Mouse (Mus musculus): ENCODE data around the gene C2cd5.

C2cd5 gene

DNA sequence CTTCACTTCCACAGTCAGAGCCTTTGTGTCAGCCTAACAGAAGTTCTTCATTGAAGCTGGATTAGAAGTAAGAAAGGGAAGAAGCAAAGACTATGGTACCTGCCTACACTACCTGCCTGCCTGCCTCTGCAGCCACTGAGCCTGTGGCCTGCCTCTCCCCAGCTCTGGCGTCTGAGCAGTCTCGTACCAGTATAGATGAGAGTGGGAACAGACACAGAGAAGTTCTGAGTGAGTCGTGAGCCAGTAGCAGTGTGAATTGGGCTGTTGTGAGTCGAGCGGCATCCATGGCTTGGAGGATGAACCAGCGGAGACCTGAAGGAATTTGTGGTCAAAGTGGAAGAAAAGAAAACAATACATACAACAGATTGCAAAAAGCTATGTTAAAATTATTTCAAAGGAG, 26.5 kb downstream of the C2cd5 start:
- no peak for DNase-seq (ENCODE audit: low spot score)

DNA sequence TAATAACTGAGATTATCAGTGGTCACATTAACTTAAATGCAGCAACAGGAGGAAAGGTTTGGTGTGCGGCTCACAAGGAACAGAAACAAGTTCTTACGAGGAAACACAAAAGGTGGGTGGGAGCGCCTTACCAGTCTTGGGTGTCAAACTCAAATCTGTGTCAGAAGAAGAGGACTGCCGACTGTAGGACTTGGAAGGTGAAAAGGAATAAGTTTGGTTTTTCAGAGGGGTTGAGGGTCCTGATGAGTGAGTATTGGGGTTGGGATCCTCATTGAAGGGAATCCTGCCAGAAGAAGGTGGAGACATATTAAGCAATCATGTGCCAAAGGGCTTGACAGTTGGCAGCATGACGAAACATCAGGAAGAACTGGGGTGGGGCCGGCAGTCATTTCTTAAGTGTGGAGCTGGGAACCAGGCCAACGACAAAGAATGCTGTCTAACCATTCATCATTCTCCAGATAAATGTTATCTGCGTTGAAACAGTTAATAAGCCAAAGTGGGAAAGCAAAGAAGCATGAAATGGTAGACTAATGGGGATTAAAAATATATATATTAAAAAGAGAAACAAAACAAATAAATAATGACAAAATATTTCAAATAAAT, 27.4 kb downstream of the C2cd5 start:
- no peak for DNase-seq (ENCODE audit: low spot score)

DNA sequence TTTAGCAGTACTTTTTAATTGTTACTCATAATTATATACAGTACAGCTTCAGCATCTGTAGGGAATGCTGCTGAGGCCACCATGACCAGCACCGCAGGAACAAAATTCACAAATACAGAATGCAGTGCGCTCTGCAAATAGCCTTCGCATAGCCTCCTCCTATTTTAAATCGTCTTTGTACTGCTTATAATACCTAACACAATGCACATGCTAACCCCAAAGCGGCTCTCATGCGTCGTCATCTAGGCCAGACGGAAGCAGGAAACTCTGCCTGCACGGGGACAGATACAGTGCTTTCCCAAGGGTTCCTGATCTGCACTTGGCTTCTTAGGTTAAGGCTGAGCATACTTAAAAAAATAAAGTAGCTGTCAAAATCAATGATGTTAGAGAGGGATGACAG, 29.2 kb downstream of the C2cd5 start:
- no peak for DNase-seq (ENCODE audit: low spot score)

DNA sequence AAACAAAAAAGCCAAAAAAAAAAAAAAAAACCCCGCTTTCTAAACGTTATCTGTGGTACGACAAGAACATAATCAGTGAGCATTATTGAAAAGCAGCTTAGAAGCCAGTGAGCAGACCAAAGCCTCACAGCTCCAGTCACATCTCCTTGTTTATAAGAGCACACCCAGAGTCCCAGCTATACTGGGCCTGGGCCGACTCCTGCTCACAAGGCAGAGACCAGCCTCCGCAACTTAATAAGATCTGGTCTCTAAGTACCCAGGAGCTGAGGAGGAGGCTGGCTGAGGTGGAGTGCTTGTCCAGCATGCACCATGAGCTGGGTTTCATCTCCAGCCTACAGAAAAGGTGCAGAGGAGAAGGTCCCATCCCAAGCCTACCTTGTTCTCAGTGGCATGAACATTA, 29.9 kb downstream of the C2cd5 start:
- no peak for DNase-seq (ENCODE audit: low spot score)

DNA sequence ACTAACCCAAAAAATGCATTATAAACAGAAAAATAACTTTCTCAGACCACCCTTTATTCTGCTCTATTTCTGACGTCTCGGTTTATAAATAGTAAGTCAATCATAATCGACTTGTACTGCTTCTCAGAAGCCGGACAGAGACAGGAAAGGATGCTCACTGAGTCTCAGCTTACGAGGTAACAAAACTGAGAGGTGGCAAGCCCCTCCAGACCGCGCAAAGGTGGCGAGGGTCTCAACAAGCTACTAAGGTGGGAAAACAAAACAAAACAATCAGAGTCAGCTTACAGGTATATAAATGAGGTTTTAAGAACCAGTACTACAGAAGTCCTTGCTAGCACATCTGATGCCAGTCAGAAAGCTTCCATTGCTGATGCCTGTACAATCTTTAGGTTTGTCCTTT, 30.3 kb downstream of the C2cd5 start:
- DNase-seq (ENCODE audit: low spot score): no peak

DNA sequence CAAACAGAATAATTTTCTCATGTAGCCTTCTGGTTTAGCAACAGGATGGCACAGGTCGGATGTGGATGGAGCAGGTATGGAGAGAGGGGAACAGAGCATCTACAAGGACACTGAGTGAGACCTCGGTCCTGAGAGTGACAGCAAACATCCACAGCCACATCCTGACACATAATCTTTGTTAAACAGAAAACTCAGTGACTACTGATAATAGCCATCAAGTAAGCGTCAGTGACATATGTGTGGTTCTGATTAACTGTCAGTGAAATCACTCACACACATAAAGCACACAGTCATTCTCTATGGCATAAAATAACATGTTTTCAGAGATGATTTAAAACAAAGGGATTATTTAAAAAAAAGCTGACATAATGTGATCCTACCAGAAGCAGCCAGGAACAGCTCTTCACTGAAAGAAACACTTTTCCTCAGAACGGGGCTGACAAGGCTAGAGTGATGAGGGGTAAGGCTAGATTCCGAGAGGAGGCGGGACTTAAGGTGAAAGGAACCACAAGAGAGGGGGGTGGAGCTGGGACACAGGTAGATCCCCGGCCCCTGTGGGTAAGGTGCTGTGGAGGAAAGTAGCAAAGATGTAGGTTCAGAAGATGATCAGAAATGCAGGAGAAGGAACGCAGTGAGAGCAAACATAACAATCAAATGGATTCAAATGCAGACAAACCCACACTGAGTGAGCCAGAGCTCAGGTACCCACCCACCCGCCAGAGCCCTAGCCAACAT, 31.6 kb downstream of the C2cd5 start:
- no peak for DNase-seq (ENCODE audit: low spot score)

DNA sequence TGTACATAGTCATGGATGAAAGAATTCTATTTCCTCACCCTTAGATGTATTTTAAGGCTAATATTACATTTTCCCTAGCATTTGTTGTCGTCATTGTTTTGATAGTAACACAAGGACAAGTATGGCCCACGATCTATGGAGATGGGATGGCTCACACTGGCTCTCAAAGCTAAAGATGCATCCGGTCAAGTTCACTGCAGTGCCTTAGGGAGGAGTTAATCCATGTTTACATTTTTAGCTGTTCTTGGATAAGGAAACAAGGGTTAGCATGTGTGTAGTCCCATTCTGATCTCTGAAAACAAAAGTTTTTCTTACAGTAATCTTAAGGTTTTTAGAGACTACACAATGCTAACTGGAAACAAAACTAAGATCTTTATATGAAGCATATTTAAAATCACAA, 32.3 kb downstream of the C2cd5 start:
- no peak for DNase-seq (ENCODE audit: low spot score)

DNA sequence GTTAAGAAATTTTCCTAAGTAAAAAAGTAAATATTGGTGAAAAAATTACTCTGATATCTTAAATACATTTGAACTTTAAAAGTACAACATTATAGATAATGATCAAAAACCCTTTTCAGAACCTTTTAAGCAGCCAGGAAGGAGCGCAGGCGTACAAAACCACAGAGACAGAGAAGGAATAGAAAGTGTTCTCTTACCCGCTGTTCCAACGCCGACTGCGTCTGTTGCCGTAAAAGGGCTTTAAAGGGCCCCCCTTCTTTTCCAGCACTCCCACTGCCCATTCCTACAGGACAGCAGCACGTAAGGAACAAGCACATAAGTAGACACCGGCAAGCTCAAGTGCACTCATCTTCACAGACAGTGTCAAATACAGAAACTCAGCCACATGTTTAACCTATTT, 33.1 kb downstream of the C2cd5 start:
- no peak for DNase-seq (ENCODE audit: low spot score)

DNA sequence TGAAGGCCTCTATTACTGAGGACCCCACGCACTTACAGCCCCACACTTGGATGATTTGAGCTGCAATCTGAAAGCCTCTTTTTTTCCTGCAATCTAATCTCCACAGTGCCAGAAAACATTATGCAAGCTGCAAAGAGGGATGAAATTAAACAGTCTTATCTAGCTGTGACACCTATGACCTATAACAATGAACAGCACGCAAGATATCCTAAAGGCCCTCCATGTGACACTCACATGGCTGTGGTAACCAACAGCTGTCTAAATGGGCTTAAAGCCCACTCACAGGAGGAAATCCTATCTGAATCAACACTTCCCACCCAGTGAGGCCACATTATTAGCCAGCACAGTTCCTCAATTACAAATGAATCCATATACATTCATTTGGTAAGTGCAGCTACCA, 35.9 kb downstream of the C2cd5 start:
- DNase-seq (ENCODE audit: low spot score): no peak

DNA sequence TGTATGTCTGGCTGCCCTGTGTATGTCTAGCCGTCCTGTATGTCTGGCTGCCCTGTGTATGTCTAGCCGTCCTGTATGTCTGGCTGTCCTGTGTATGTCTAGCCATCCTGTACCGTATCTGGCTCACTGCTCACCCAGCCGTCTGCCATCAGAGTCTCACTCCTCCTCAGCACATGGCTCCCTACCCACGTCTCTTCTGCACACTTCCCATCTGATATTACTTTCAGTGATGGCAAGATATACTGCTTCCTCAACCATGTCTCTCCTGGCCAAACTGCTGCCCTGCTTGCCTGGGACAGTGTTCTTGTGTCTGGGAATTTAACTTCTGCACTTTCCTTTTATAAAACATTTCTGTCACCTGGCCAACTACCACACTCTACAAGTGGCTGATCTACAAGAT, 42.3 kb downstream of the C2cd5 start:
- DNase-seq (ENCODE audit: low spot score): peak; percentile 24

DNA sequence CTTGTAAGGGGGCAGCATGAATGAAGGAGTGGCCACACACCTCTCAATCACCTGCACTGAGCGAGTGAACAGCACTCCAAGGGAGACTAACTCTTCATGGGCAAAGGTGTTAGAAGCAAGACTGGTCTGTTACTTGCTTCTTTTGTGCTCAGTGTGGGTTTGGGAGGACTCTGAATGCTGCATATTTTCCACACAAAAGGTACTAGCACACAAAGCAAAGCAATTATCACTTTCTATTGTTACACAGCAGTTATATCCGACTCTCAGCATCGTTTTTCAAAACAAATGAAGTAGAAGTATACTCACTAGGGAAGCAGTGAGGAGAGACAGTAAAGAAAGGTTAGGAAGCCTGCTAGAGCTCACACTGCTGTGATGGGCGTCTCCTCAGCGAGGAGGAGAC, 48.4 kb downstream of the C2cd5 start:
- no peak for DNase-seq (ENCODE audit: low spot score)

DNA sequence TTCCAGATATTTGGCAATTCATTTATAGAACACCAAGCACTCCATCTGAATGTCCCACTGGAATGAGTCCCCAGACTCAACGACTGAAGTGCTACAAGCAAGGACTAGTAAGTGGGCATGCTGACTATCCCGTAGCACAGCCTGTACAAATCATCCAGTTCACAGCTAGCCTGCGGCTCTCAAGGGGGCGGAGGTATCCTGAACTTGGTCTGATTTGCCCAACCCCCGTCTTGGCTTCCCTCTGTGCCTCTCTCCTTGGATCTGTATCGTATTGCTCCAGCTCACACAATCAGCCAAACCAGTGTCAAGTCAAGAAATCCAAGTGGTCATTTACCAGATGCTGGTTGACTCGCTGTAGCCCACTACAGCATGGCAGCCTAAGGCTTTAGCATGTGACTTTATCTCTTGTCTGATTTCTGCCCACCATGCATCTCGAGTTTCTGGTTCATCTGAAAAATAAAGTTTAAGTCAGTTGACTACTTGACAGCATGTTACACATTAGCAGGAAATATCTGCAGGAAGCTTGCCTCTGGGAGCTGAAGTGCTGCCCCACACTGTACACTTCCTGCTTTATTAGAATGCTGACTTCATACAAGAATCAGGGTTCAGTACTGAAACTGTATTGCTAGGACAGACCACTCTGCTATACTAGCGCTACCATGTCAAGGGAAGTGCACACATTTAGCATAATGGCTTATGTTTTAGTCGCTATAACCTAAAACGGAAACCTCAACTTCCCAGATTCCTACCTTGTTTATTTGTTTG, 50.0 kb downstream of the C2cd5 start:
- DNase-seq (ENCODE audit: low spot score): no peak

DNA sequence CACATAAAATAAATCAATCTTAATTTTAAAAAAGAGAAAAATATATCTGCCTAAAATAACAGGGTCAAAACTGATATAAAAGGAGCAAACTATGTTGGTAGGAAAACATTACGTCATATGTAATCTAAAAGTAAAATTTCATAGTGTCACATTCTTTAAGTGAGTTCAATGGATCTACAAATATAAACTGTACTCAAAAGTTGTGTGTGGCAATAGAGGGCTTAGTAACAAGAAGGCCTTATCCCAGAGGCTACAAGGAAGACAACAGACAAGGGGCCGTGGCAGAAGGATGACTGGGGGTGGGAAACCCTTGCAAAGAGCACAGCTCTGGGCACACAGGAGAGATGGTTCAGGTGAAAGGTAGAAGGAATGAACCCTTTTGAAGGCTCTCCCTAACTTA, 50.8 kb downstream of the C2cd5 start:
- DNase-seq (ENCODE audit: low spot score): no peak

DNA sequence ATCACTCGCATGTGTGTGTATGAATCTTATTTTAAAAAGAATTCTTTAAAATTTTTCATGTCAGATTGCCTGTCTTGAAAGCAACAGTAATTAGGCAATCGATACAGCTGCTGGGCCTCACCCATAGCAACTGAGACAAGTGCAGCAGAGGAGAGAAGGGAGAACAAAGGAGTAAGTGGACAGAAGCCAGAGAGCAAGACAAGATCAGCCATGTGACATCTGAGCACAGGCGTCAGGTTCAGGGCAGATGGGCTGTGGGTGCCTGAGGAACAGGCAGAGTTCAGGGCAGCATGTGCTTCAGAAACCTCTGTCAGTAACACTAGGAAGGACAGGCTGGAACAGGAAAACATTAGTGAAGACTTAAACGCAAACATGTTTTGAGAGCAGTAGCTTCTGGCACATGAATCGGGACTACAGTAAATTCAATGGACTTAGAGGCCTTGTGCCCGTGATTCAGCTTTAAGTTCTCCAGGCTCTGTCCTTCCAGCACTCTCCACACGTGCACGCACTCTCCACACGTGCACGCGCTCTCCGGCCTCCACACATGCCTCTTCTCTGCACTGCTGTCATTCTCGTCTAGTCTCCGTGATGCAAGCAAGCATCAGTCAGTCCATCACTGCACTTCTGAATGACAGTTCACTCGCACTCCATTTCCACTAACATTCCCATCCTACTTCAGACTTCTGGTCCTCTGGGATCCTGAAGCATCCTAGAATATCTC, 52.2 kb downstream of the C2cd5 start:
- no peak for DNase-seq (ENCODE audit: low spot score)

DNA sequence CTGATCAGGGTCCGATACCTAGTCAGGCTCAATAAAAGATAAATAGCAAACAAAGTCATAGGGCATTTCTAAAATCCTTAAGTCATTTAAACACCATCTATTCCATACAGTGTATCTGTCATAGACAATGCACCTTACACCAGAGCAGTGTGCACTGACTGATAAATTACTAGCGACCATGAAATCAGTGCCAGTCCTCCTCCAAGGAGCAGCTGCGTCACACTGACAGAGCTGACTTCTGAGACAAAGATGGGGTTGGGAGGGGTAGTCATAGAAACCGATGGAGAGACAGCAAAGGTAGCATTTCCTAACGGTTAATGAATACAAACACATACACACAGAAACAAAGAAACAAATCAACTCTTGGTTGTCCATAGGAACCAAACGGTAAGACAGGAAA, 58.4 kb downstream of the C2cd5 start:
- DNase-seq (ENCODE audit: low spot score): no peak

DNA sequence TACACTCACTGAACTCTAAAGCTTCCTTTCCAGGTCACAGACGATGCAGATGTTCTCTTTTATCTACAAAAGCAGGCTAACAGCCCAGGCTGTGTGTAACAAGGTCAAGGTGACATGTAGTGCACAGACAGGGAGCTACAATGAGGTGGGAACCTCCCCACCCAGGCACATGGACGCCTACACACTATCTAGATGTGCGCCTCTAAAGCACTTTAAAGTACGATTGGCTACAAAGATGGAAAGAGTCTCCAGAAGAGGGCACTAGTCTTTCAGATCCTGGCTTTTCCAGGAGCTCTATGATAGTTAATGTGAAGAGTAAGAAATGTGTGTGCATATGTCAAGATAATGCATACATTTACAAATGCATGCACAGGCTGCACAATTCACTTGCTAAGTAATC, 64.7 kb downstream of the C2cd5 start:
- no peak for DNase-seq (ENCODE audit: low spot score)

DNA sequence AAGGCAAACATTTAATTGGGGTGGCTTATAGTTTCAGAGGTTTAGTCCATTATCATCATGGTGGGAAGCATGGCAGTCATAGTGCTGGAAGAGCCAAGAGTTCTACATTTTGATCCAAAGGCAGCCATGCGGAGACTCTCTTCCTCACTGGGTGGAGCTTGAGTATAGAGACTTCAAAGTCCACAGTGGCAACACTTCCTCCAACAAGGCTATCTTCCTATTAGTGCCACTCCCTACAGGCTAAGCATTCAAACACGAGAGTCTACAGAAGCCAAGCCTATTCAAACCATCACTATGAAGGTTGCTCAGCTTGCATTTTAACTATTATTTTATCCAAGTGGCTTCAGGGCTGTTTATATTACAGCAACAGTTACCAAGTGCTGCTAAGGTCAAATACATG, 65.4 kb downstream of the C2cd5 start:
- DNase-seq (ENCODE audit: low spot score): no peak

DNA sequence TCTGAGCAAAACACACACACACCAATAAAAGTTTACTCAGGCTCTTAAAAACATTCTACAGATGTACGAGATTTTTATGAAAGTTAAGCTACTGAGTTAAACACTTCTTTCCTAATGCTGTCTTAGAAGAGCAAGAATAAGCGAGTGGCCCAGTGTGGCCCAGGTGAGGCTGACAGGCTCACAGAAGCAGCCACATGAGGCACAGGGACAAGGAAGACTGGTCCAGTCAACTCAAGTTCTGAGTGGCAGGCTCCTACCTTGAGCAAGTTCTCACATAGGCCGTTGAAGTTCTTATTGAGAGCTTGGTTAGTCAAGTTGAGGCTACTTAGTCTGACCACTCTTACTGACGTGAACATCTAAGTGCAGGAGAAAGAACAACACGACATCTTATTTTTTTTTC, 69.4 kb downstream of the C2cd5 start:
- DNase-seq (ENCODE audit: low spot score): no peak

DNA sequence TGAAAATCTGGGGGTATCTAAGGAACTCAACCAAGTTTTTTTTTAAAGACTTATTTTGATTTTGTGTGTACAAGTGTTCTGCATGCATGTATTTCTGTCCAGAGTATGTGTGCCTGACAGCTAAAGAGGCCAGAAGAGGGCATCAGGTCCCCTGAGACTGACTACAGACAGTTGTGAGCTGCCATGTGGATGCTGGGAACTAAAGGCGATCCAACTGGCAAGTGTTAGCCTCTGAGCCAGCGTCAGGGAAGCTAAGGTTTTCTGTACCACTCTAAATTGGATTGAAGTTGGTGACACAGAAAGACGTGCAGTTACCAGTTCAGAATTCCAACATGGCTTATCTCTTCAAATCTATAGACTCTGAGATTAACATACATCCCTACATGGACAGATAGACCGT, 72.0 kb downstream of the C2cd5 start:
- no peak for DNase-seq (ENCODE audit: low spot score)

DNA sequence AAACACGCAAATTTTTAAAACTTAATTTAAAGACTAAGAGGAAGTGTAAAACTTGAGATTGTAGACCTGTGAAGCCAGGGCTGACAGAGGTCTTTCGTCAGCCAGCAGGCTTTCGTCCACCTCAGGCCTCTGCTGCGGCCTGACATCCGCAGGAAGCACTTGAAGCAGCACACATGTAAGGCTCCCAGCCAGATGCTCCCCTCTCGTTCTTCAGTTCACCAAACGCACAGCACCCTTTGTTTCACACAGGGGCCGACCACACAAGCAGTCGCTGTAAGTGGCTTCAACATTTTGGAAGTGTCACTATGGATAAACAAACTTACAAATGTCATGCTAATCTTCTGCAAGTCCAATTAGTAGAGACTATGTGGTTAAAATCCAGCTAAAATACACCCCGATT, 72.5 kb downstream of the C2cd5 start:
- no peak for DNase-seq (ENCODE audit: low spot score)

DNA sequence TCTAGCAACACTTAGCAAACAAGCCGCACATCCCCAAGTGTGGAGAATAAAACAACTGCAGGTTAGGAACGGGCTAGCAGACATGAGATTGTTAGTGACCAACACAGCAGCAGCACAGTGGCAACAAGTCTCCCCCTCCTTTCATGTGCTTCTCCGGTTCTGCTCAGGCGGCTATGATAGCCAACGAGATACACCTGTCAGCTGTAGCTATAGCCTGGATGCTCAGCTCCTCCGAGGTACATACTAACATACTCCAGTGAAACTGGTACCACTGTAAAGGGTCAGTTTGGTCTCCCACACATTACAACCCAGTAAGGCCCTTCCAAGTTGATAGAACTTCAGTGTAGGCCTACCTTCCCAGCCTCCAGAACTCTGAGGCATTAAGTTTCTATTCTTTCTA, 76.2 kb downstream of the C2cd5 start:
- no peak for DNase-seq (ENCODE audit: low spot score)

DNA sequence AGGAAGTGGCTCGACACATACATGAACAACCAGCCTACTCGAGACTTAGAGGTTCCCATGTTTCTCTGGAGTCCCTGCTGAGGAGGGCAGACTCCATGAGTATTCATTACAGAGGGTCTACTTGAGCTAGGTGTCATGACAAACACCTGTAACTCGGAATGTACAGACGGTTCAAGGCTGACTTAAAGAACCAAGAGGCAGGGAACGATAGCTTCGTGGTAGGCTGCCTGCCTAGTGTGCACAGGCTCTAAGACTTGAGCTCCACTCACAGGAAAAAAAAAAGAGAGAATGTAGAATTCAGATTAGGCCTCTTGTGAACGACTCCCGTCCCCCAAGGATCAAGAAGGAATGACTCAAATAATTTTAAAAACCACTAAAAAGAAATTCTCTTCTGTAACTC, 78.2 kb downstream of the C2cd5 start:
- DNase-seq (ENCODE audit: low spot score): no peak

DNA sequence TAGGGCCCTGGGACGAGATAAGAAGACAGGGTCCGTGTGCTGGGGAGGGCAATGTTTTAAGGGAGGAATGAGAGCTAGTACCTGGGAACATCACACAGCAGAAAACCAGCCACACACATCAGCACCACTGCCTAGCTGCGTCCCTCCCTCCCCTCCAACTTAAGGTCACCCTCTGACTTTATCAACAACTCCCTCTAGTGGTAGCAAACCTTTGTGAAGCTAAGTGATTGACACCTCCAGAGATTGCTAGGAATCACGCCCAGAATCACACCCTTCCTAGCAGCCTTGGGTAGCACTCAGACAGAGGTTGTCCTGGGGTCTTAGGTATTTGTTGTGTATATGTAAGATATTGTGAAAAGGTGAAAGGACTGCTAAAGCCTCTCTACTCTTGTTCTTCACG, 79.3 kb downstream of the C2cd5 start:
- DNase-seq (ENCODE audit: low spot score): no peak
